Mouse (Mus musculus) spleen, adult 2 months (tissue): Measurements from ENCODE around the gene Spo11.

ENCODE experiments used
- CTCF ChIP-seq: fragments of 200-500 bp; IDR thresholded peaks from 2 replicates; pipeline ENCODE4 v1.5.1; 2011; ENCODE audit warnings: mild to moderate bottlenecking, inconsistent platforms; ENCODE audit not compliant: insufficient read depth, insufficient read length, insufficient replicate concordance; ENCODE audit errors: extremely low read depth
- POLR2A ChIP-seq: fragments of 200-500 bp; IDR thresholded peaks from 2 replicates; pipeline ENCODE4 v1.6.1; 2011; ENCODE audit warnings: low read depth, low read length, inconsistent platforms

DNA sequence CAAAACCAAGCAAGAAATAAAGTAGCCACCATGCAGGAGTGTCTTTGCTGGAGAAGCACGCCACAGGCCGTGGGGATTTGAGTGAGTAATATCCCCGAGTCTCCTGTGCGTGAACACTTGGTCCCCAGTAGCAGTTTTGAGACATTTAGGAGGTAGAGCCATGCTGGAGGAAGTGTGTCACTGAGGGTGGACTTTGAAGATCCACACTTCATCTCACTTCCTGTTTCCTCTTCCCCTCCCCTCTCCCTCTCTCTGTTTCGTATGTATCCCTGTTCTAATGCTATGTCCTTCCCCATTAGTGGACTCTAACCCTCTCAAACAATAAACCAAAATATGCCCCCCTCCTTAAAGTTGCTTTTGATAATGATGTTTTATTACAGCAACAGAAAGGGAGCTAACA is 11.0 kb upstream of the Spo11 start:
- TF ChIP-seq POLR2A (no peak), CTCF (no peak)
